Mouse (Mus musculus) neural tube, embryonic 14.5 days (tissue): ENCODE data around the gene 2700049A03Rik. TPM values are rescaled to one million over a fixed set of nuclear protein-coding genes. Genes with fewer than 3 reads are reported as not detected.

Experiments used
- ATAC-seq: fragments of 200-750 bp; cut with Nextera tagmentation; 2 replicates; pipeline ENCODE4 v1.8.0; 2017; ENCODE audit warnings: low read depth, mild to moderate bottlenecking, moderate TSS enrichment, moderate library complexity
- H3K27ac ChIP-seq: fragments of 300-500 bp; sonication (generic); 2 replicates; pipeline ENCODE4 v1.5.1; 2014; ENCODE audit warnings: low read depth, mild to moderate bottlenecking, control low read depth, low read length, moderate library complexity, mixed read lengths
- H3K27me3 ChIP-seq: fragments of 300-500 bp; sonication (generic); 2 replicates; pipeline ENCODE4 v1.6.1; 2014; ENCODE audit warnings: low read length; ENCODE audit not compliant: control insufficient read depth, insufficient read depth
- H3K36me3 ChIP-seq: fragments of 300-500 bp; sonication (generic); 2 replicates; pipeline ENCODE4 v1.6.1; 2014; ENCODE audit warnings: low read length, mixed read lengths; ENCODE audit not compliant: control insufficient read depth, insufficient read depth
- H3K4me1 ChIP-seq: fragments of 300-500 bp; sonication (generic); 2 replicates; pipeline ENCODE4 v1.6.1; 2014; ENCODE audit warnings: low read length; ENCODE audit not compliant: control insufficient read depth, insufficient read depth
- H3K4me2 ChIP-seq: fragments of 300-500 bp; sonication (generic); 2 replicates; pipeline ENCODE4 v1.6.1; 2014; ENCODE audit warnings: mild to moderate bottlenecking, low read depth, low read length, control low read depth
- H3K4me3 ChIP-seq: fragments of 300-500 bp; sonication (generic); 2 replicates; pipeline ENCODE4 v1.5.1; 2014; ENCODE audit warnings: low read depth, low read length, control low read depth, mixed read lengths
- H3K9ac ChIP-seq: fragments of 300-500 bp; sonication (generic); replicated peaks from 2 replicates; pipeline ENCODE4 v1.6.1; 2014; ENCODE audit warnings: low read depth, mild to moderate bottlenecking, control low read depth, low read length, mixed read lengths
- H3K9me3 ChIP-seq: fragments of 300-500 bp; sonication (generic); 2 replicates; pipeline ENCODE4 v1.6.1; 2016; ENCODE audit warnings: low read length; ENCODE audit not compliant: control insufficient read depth
- WGBS: fragments of 180-500 bp; shearing (Covaris S2); extraction: QIAGEN DNeasy Blood & Tissue Kit; methylation state at CpG from one replicate; pipeline ENCODE4 v1.1.7; 2014; 5-methylcytosine and 5-hydroxymethylcytosine counted together
- polyA plus RNA-seq: library from polyadenylated mRNA; unstranded; fragments of >200 nt; fragmentation: Nextera tagmentation; extraction: Ambion mirVana; gene quantifications from 2 replicates; pipeline ENCODE4 v1.2.1, GENCODE M21; 2014

2700049A03Rik gene
- polyA plus RNA-seq, 1 experiment from 2014 or later: 13.8 TPM

GRCm38 (mm10) chr12:71123286-71123685 lies 13.4 kb upstream of the 2700049A03Rik start:
- H3K27me3 ChIP-seq: no peaks in the 10 kb centered on the region
- H3K4me2 ChIP-seq: no peak overlapping the region
- no peak overlapping the region for H3K27ac ChIP-seq
- H3K9ac ChIP-seq: no peak overlapping the region
- ATAC-seq: no peak
- H3K36me3 ChIP-seq: peaks cover 27% of the 10 kb centered on the region; the same call in 1 of the 2 replicates
- H3K4me1 ChIP-seq: no peaks in the 10 kb centered on the region
- 85% methylated on average over 9 of the region's 9 CpGs for WGBS
- H3K4me3 ChIP-seq: no peak overlapping the region
- no peaks in the 10 kb centered on the region for H3K9me3 ChIP-seq

- ATAC-seq: no peak
- Histone ChIP-seq H3K9me3 (no peaks in the 10 kb centered on the region), H3K27me3 (no peaks in the 10 kb centered on the region), H3K36me3 (0 out of 2 replicates have a peak, but pooled peaks cover 10% of the 10 kb centered on the region), H3K4me3 (peak overlapping the region; percentile 95), H3K27ac (no peak overlapping the region), H3K4me1 (peaks cover 19% of the 10 kb centered on the region), H3K4me2 (peak overlapping the region; percentile 84), H3K9ac (0 out of 2 replicates have a peak overlapping the region, but pooled peaks have one; percentile 32)
- WGBS: 40% methylated on average over 5 of the region's 5 CpGs
Measured at GRCm38 (mm10) chr12:71135581-71135980, 1.1 kb upstream of the 2700049A03Rik start.

GRCm38 (mm10) chr12:71136974-71137491 lies 385 bp downstream of the 2700049A03Rik start:
- Histone ChIP-seq H3K4me2 (peak overlapping the region; percentile 84), H3K27me3 (no peaks in the 10 kb centered on the region), H3K27ac (peak overlapping the region; percentile 69), H3K9me3 (no peaks in the 10 kb centered on the region), H3K4me3 (peak overlapping the region; percentile 95), H3K9ac (peak overlapping the region; percentile 87), H3K4me1 (peaks cover 19% of the 10 kb centered on the region), H3K36me3 (0 out of 2 replicates have a peak, but pooled peaks cover 3% of the 10 kb centered on the region)
- WGBS: under 1% methylated on average over 30 of the region's 30 CpGs
- peak; percentile 86 for ATAC-seq

GRCm38 (mm10) chr12:71137686-71138085 lies 1.0 kb downstream of the 2700049A03Rik start:
- H3K4me3 ChIP-seq: peak overlapping the region; percentile 95
- WGBS: 8% methylated on average over 11 of the region's 11 CpGs
- ATAC-seq: no peak
- peak overlapping the region; percentile 28 for H3K9ac ChIP-seq
- H3K27me3 ChIP-seq: no peaks in the 10 kb centered on the region
- peak overlapping the region; percentile 84 for H3K4me2 ChIP-seq
- peaks cover 19% of the 10 kb centered on the region for H3K4me1 ChIP-seq
- H3K27ac ChIP-seq: no peak overlapping the region
- no peaks in the 10 kb centered on the region for H3K9me3 ChIP-seq
- H3K36me3 ChIP-seq: peaks cover 3% of the 10 kb centered on the region; the same call in 1 of the 2 replicates

- no peak for ATAC-seq
- Histone ChIP-seq H3K27me3 (no peaks in the 10 kb centered on the region), H3K36me3 (peaks cover 6% of the 10 kb centered on the region), H3K4me1 (peaks cover 19% of the 10 kb centered on the region), H3K27ac (no peak overlapping the region), H3K4me2 (no peak overlapping the region), H3K9me3 (no peaks in the 10 kb centered on the region), H3K4me3 (peak overlapping the region; percentile 17; the same call in 1 of the 2 replicates), H3K9ac (no peak overlapping the region)
- 83% methylated on average over 5 of the region's 5 CpGs for WGBS
Measured at GRCm38 (mm10) chr12:71139258-71139828, 2.7 kb downstream of the 2700049A03Rik start.

- H3K4me3 ChIP-seq: no peak overlapping the region
- no peaks in the 10 kb centered on the region for H3K27me3 ChIP-seq
- peaks cover 16% of the 10 kb centered on the region for H3K4me1 ChIP-seq
- no peak overlapping the region for H3K4me2 ChIP-seq
- H3K9ac ChIP-seq: no peak overlapping the region
- no peak overlapping the region for H3K27ac ChIP-seq
- peaks cover 6% of the 10 kb centered on the region for H3K36me3 ChIP-seq
- ATAC-seq: no peak
- no peaks in the 10 kb centered on the region for H3K9me3 ChIP-seq
Measured at GRCm38 (mm10) chr12:71141189-71141588, 4.5 kb downstream of the 2700049A03Rik start.

- peaks cover 38% of the 10 kb centered on the region for H3K36me3 ChIP-seq
Measured at GRCm38 (mm10) chr12:71147641-71148040, 11.0 kb downstream of the 2700049A03Rik start.

GRCm38 (mm10) chr12:71148801-71149200 lies 12.2 kb downstream of the 2700049A03Rik start:
- H3K27ac ChIP-seq: no peak overlapping the region
- H3K36me3 ChIP-seq: peaks cover 42% of the 10 kb centered on the region

More at GRCm38 (mm10) chr12:71147641-71148040, 11.0 kb downstream of the 2700049A03Rik start:
- no peak overlapping the region for H3K9ac ChIP-seq
- no peak overlapping the region for H3K4me3 ChIP-seq
- no peak overlapping the region for H3K27ac ChIP-seq
- H3K4me2 ChIP-seq: no peak overlapping the region
- H3K4me1 ChIP-seq: no peaks in the 10 kb centered on the region
- no peaks in the 10 kb centered on the region for H3K9me3 ChIP-seq
- no peak for ATAC-seq
- WGBS: 86% methylated on average over 3 of the region's 3 CpGs
- H3K27me3 ChIP-seq: no peaks in the 10 kb centered on the region

GRCm38 (mm10) chr12:71149456-71149855 lies 12.8 kb downstream of the 2700049A03Rik start:
- H3K9ac ChIP-seq: no peak overlapping the region
- peaks cover 42% of the 10 kb centered on the region for H3K36me3 ChIP-seq
- H3K9me3 ChIP-seq: no peaks in the 10 kb centered on the region
- no peak overlapping the region for H3K4me2 ChIP-seq
- H3K27ac ChIP-seq: no peak overlapping the region
- H3K27me3 ChIP-seq: no peaks in the 10 kb centered on the region
- H3K4me3 ChIP-seq: no peak overlapping the region
- no peaks in the 10 kb centered on the region for H3K4me1 ChIP-seq
- 93% methylated on average over 6 of the region's 6 CpGs for WGBS
- no peak for ATAC-seq

More at GRCm38 (mm10) chr12:71148801-71149200, 12.2 kb downstream of the 2700049A03Rik start:
- Histone ChIP-seq H3K4me1 (no peaks in the 10 kb centered on the region), H3K4me3 (no peak overlapping the region), H3K9me3 (no peaks in the 10 kb centered on the region), H3K9ac (no peak overlapping the region), H3K4me2 (no peak overlapping the region), H3K27me3 (no peaks in the 10 kb centered on the region)
- no peak for ATAC-seq
- WGBS: 97% methylated on average over 9 of the region's 9 CpGs
